Mouse (Mus musculus) thymus, postnatal 25 days (tissue): Measurements from ENCODE around the gene Ddah2.

Source experiments
- DNase-seq: peaks from one replicate; pipeline ENCODE4 v3.0.0; 2022

Gene Ddah2

GRCm38 (mm10) chr17:35082841-35083576, 24.2 kb downstream of the Ddah2 start:
- DNase-seq = no peak

- no peak for DNase-seq
Observed at GRCm38 (mm10) chr17:35083929-35084497, 25.2 kb downstream of the Ddah2 start.

GRCm38 (mm10) chr17:35085208-35085865, 26.5 kb downstream of the Ddah2 start, which contains the start of gene Ly6g6f:
Gene Ly6g6f, minus strand, starts transcription at chr17:35085610.
- no peak for DNase-seq

- peak; percentile 17 for DNase-seq
Observed at GRCm38 (mm10) chr17:35088151-35088550, 29.3 kb downstream of the Ddah2 start.

- peak; percentile 95 for DNase-seq
Observed at GRCm38 (mm10) chr17:35088825-35089644, 30.2 kb downstream of the Ddah2 start, which contains the start of gene Abhd16a. Gene Abhd16a, plus strand, starts transcription at chr17:35089263.

- DNase-seq = no peak
Observed at GRCm38 (mm10) chr17:35090166-35090932, 31.5 kb downstream of the Ddah2 start.

- DNase-seq = no peak
Observed at GRCm38 (mm10) chr17:35092403-35093198, 33.8 kb downstream of the Ddah2 start.

- DNase-seq = no peak
Observed at GRCm38 (mm10) chr17:35094475-35095365, 35.9 kb downstream of the Ddah2 start.

GRCm38 (mm10) chr17:35096597-35096996, 37.8 kb downstream of the Ddah2 start:
- DNase-seq = no peak

- DNase-seq = peak; percentile 35
Observed at GRCm38 (mm10) chr17:35097164-35097655, 38.4 kb downstream of the Ddah2 start.

- no peak for DNase-seq
Observed at GRCm38 (mm10) chr17:35100196-35100765, 41.4 kb downstream of the Ddah2 start.

GRCm38 (mm10) chr17:35101161-35101560, 42.3 kb downstream of the Ddah2 start:
- DNase-seq = no peak

GRCm38 (mm10) chr17:35102299-35102698, 43.5 kb downstream of the Ddah2 start:
- no peak for DNase-seq

GRCm38 (mm10) chr17:35103221-35103690, 44.4 kb downstream of the Ddah2 start:
- DNase-seq = no peak

- no peak for DNase-seq
Observed at GRCm38 (mm10) chr17:35104079-35104478, 45.2 kb downstream of the Ddah2 start.

- no peak for DNase-seq
Observed at GRCm38 (mm10) chr17:35104754-35105153, 45.9 kb downstream of the Ddah2 start.

- peak; percentile 40 for DNase-seq
Observed at GRCm38 (mm10) chr17:35105740-35106389, 47.0 kb downstream of the Ddah2 start.

- DNase-seq = no peak
Observed at GRCm38 (mm10) chr17:35106522-35106921, 47.7 kb downstream of the Ddah2 start.

GRCm38 (mm10) chr17:35108097-35108496, 49.3 kb downstream of the Ddah2 start, which contains the start of gene Ly6g5c:
Gene Ly6g5c, plus strand, starts transcription at chr17:35108279.
- no peak for DNase-seq
